Mouse (Mus musculus): ENCODE results near the gene Lingo1. TPM values are rescaled to one million over a fixed set of nuclear protein-coding genes. Genes with fewer than 3 reads are reported as not detected.

The Lingo1 gene
- total RNA-seq, 2 experiments from 2014 or later, result not detected

DNA sequence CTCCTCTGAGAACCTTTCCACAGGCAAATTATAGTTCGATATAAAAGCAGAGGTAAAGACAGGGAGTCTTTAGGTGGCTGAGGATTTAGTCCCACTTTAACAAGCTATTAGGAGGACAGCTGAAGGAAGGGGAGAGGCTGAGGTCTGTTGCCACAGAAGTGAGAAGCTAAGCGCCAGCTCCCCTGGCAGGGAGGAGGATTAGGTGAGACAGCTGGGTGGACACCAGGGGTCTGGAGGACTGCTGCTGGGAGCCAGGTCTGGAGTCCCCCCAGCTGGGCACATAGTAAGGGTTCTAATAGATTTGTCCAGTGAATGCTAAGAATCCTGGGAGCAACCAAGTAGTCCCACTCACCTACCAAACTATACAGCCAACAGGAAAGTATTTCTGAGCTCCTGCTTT is 65.3 kb downstream of the Lingo1 start:
- no peak for ATAC-seq (replicated peaks; ENCODE audit: low FRiP score, low TSS enrichment, poor library complexity, severe bottlenecking)

- no peak for ATAC-seq (replicated peaks; ENCODE audit: low FRiP score, low TSS enrichment, poor library complexity, severe bottlenecking)
Observed at GRCm38 (mm10) chr9:56729145-56729544, 67.1 kb downstream of the Lingo1 start.

- no peak for ATAC-seq (replicated peaks; ENCODE audit: low FRiP score, low TSS enrichment, poor library complexity, severe bottlenecking)
Observed at GRCm38 (mm10) chr9:56727703-56728684, 68.3 kb downstream of the Lingo1 start.

DNA sequence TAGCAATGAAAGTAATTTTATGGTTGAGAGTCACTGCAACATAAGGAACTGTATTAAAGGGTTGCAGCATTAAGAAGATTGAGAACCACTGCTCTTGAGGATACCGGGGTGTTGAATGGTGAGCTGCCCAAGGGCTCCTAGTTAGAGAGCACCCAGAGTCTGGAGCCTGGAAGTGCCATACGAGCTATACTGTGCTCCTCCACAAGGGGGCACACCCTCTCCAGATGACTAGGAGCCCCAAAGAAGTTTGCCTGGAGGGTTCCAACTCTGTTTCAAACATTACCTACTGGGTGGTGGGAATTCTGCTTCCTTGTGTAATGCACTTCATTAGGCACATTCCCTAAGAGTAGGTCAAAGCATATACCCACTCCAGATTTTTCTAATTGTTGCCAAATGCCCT is 70.5 kb downstream of the Lingo1 start:
- ATAC-seq (replicated peaks; ENCODE audit: low FRiP score, low TSS enrichment, poor library complexity, severe bottlenecking), result no peak

GRCm38 (mm10) chr9:56722089-56722825 is 74.0 kb downstream of the Lingo1 start:
- ATAC-seq (replicated peaks; ENCODE audit: low FRiP score, low TSS enrichment, poor library complexity, severe bottlenecking), result no peak

GRCm38 (mm10) chr9:56718984-56719383 is 77.3 kb downstream of the Lingo1 start:
- no peak for ATAC-seq (replicated peaks; ENCODE audit: low FRiP score, low TSS enrichment, poor library complexity, severe bottlenecking)

GRCm38 (mm10) chr9:56716565-56716964 is 79.7 kb downstream of the Lingo1 start:
- ATAC-seq (replicated peaks; ENCODE audit: low FRiP score, low TSS enrichment, poor library complexity, severe bottlenecking), result no peak

GRCm38 (mm10) chr9:56716066-56716465 is 80.2 kb downstream of the Lingo1 start:
- ATAC-seq (replicated peaks; ENCODE audit: low FRiP score, low TSS enrichment, poor library complexity, severe bottlenecking), result no peak

- no peak for ATAC-seq (replicated peaks; ENCODE audit: low FRiP score, low TSS enrichment, poor library complexity, severe bottlenecking)
Observed at GRCm38 (mm10) chr9:56714391-56714790, 81.9 kb downstream of the Lingo1 start.

GRCm38 (mm10) chr9:56712667-56713369 is 83.5 kb downstream of the Lingo1 start:
- ATAC-seq (replicated peaks; ENCODE audit: low FRiP score, low TSS enrichment, poor library complexity, severe bottlenecking), result no peak

DNA sequence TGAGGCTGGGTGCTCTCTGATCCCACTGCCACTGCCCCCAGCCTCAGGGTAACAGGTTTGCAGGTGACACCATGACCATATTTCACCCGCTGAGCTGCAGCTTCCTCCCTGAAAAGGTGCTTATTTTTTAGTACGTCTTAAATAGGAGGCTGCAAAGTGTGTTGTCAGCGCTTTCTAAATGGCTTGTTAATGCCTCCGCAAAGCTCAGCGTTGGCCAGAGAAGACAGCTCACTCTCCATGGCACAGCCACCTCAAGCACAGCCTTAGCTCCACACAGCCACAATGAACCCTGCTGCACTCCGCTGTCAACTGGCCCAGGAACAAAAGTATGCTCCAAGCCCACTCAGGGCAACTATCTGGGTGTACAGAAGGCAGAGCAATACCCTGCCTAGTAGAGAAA is 85.3 kb downstream of the Lingo1 start:
- no peak for ATAC-seq (replicated peaks; ENCODE audit: low FRiP score, low TSS enrichment, poor library complexity, severe bottlenecking)

DNA sequence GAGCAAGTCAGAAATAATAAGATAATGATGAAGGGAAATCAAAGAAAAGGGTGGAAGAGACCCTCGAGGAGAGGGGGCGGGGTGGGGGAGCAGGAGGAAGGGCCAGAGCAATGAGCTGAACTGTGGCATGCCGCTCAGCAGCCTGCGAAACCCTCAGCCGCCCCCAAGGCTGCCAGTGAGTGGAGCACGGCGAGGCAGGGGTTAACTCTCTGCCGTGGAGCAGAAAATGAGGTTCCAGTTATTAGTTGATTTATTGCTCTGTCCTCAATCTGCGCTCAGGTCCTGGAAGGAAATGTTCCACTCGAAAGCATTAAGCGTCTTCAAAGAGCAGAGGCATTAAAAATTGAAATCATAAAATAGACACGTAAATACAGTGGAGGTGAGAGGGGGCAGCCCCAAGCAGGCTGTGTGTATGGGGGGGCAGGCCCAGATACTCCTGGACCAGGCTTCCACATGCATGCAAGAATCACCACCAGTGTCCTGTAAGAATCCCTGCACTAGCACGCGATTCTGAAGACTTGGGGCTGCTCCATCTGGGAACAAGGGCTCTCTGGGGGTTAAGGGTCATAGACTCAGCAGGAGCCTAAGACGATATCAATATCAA is 89.7 kb downstream of the Lingo1 start:
- ATAC-seq (replicated peaks; ENCODE audit: low FRiP score, low TSS enrichment, poor library complexity, severe bottlenecking), result no peak

DNA sequence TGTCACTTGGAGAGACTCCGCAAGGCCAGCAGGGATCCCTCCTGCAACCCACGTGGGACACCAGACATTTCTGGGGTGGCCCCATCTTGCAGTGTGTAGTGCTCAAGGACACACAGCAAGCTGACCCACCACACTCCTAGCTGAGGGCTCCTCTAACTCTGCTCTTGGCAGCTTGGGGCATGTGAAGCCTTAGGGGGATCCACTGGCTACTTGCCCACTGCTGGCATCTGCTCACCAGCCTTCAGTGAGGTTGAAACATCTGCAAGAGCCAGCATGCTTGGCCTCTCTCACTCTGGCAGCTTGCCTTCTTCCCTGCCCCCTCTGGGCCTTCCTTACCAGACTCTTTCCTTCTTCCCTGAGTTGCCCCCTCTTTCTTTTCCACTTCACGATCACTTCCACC is 94.9 kb downstream of the Lingo1 start:
- no peak for ATAC-seq (replicated peaks; ENCODE audit: low FRiP score, low TSS enrichment, poor library complexity, severe bottlenecking)

GRCm38 (mm10) chr9:56700866-56701265 is 95.4 kb downstream of the Lingo1 start:
- ATAC-seq (replicated peaks; ENCODE audit: low FRiP score, low TSS enrichment, poor library complexity, severe bottlenecking), result no peak

GRCm38 (mm10) chr9:56698715-56699370 is 97.4 kb downstream of the Lingo1 start:
- no peak for ATAC-seq (replicated peaks; ENCODE audit: low FRiP score, low TSS enrichment, poor library complexity, severe bottlenecking)

DNA sequence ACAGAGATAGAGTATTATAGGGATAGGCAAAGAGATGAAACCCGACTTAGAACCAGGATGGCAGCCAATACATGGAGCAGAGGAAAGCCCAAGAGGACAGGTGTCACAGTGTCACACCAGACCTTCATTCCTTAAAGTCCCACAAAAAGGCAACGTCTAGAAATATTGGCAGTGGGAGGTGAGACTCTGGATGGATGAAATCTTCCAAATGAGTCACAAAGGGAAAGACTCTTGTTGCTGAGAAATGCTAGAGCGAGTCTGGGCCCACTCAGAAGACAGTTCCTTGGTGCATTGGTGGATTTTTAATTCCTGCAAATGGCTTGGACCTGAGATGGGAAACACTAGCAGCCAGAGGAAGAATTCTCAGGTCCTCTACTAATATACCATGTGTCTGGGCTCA is 102.2 kb downstream of the Lingo1 start:
- no peak for ATAC-seq (replicated peaks; ENCODE audit: low FRiP score, low TSS enrichment, poor library complexity, severe bottlenecking)

- ATAC-seq (replicated peaks; ENCODE audit: low FRiP score, low TSS enrichment, poor library complexity, severe bottlenecking), result no peak
Observed at GRCm38 (mm10) chr9:56691226-56691625, 105.0 kb downstream of the Lingo1 start.

DNA sequence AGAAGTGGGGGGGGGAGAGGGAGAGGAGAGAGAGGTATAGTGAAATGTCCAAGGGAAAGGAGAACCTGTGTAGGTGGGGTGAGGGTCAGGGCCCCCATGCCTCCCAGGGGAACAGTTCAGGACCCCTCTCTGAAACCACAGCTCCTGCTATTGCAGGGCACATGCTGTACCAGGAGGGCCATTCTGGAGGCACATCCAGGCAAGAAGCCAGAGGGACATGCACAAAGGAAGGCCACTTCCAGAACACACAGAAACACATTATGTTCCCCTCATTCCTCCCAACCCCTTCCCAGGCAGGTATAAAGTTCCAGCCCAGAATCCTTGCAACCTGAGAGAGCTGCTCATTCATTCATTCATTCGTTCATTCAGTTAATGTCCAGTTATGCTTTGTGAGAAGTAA is 105.6 kb downstream of the Lingo1 start:
- ATAC-seq (replicated peaks; ENCODE audit: low FRiP score, low TSS enrichment, poor library complexity, severe bottlenecking), result no peak

DNA sequence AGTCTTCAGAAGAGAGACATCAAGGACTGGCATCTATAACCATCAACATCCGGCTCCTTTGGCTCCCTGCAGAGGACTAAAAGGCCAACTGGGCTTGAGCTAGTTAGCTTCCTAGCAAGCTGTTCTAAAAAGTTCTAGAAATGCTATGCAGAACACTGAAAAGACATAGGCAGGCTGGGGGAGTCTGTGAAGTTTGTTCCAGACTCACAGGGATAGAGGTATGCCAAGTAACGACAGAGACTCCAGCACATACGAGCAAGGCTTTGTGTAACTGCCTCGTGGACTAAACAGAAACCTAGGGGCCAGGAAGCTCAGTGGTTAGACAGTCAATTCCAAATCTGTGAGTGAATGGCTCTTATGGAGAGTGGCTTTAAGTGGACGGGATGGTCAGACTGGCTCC is 108.8 kb downstream of the Lingo1 start:
- no peak for ATAC-seq (replicated peaks; ENCODE audit: low FRiP score, low TSS enrichment, poor library complexity, severe bottlenecking)
